Mouse (Mus musculus) midbrain, embryonic 15.5 days (tissue): Measurements from ENCODE around the gene Pitpnc1. TPM values are rescaled to one million over a fixed set of nuclear protein-coding genes. Genes with fewer than 3 reads are reported as not detected.

ENCODE experiments used
- ATAC-seq: fragments of 200-750 bp; cut with Nextera tagmentation; replicated peaks from 2 replicates; pipeline ENCODE4 v1.8.0; 2017; ENCODE audit warnings: moderate TSS enrichment
- H3K27ac ChIP-seq: fragments of 300-500 bp; sonication (generic); 2 replicates; pipeline ENCODE4 v1.5.1; 2015; ENCODE audit warnings: mild to moderate bottlenecking, inconsistent platforms
- H3K27me3 ChIP-seq: fragments of 300-500 bp; sonication (generic); replicated peaks from 2 replicates; pipeline ENCODE4 v1.6.1; 2015; ENCODE audit warnings: inconsistent platforms
- H3K36me3 ChIP-seq: fragments of 300-500 bp; sonication (generic); replicated peaks from 2 replicates; pipeline ENCODE4 v1.6.1; 2015; ENCODE audit warnings: inconsistent platforms
- H3K4me1 ChIP-seq: fragments of 300-500 bp; sonication (generic); 2 replicates; pipeline ENCODE4 v1.6.1; 2015; ENCODE audit warnings: inconsistent platforms
- H3K4me2 ChIP-seq: fragments of 300-500 bp; sonication (generic); 2 replicates; pipeline ENCODE4 v1.6.1; 2015; ENCODE audit warnings: inconsistent platforms, mild to moderate bottlenecking, moderate library complexity
- H3K4me3 ChIP-seq: fragments of 300-500 bp; sonication (generic); 2 replicates; pipeline ENCODE4 v1.5.1; 2015; ENCODE audit warnings: mild to moderate bottlenecking, inconsistent platforms
- H3K9ac ChIP-seq: fragments of 300-500 bp; sonication (generic); 2 replicates; pipeline ENCODE4 v1.6.1; 2015; ENCODE audit warnings: mild to moderate bottlenecking, inconsistent platforms
- H3K9me3 ChIP-seq: fragments of 300-500 bp; sonication (generic); 2 replicates; pipeline ENCODE4 v1.6.1; 2016; ENCODE audit warnings: inconsistent platforms
- WGBS: fragments of 180-500 bp; shearing (Covaris S2); methylation state at CpG from one replicate; pipeline ENCODE4 v1.1.7; 2015; ENCODE audit warnings: mixed read lengths; 5-methylcytosine and 5-hydroxymethylcytosine counted together
- polyA plus RNA-seq: library from polyadenylated mRNA; unstranded; fragments of >200 nt; fragmentation: Nextera tagmentation; extraction: Ambion mirVana; gene quantifications from 2 replicates; pipeline ENCODE4 v1.2.1, GENCODE M21; 2015

The Pitpnc1 gene
- polyA plus RNA-seq, 1 experiment from 2014 or later, result 43.7 TPM

DNA sequence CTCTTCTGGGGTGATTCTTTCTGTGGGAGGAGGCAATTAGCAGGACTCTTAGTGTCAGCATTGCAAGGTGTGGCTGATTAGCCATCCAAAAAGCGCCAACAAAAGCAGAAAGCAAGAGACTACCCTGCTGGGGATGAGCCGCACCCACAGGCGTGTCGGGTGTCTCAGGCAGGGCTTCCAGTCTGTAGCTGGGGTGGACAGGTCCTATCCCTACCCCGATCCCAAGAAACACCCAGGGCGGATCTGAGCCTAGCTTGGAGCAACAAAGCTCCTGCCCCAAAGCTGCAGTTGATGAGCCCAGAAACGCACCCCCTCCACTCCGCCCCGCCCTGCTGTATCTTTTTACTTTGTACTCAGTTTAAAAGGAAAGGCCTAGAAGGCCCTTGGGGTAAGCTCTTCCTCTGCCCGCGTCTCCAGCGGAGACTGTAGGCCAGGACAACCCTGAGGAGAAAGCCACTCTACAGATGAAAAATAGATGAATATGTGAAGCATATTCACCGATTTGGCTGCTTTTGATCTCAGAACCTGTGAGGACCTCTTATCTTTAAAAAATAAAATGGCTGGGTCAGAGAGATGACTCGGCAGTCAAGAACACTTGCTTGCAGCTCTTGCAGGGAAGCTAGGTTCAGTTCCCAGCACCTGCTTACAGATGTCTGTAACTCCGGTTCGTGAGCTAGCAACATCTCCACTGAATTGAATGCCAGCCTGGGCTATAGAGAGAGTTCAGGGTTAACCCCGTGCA is 21.2 kb downstream of the Pitpnc1 start:
- no peak overlapping the region for H3K4me3 ChIP-seq
- H3K4me2 ChIP-seq, result no peak overlapping the region
- no peaks in the 10 kb centered on the region for H3K27me3 ChIP-seq
- no peaks in the 10 kb centered on the region for H3K9me3 ChIP-seq
- H3K36me3 ChIP-seq, result no peaks in the 10 kb centered on the region
- no peak overlapping the region for H3K9ac ChIP-seq
- no peak overlapping the region for H3K27ac ChIP-seq
- 73% methylated on average over 17 of the region's 17 CpGs for WGBS
- no peaks in the 10 kb centered on the region for H3K4me1 ChIP-seq
- no peak for ATAC-seq

DNA sequence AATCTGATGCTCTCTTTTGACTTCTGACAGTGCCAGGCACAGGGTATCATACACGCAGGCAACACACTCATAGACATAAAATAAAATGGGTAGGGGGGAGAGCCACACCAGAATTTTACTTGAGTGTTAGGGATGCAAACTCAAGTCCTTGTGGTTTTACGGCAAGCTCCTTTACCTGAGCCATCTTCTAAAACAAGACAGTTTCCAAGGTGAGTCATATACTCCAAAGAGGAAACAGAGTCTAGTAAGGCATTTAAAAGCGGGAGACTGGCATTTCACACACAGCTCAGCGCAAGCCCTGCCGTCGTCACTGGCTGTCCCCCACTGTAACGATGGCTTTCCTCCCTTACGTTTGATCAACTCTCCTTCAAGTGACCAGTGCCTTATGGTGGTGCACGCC is 22.6 kb downstream of the Pitpnc1 start:
- Histone ChIP-seq H3K9me3 (no peaks in the 10 kb centered on the region), H3K36me3 (no peaks in the 10 kb centered on the region), H3K4me3 (no peak overlapping the region), H3K4me2 (no peak overlapping the region), H3K4me1 (no peaks in the 10 kb centered on the region), H3K9ac (no peak overlapping the region), H3K27ac (no peak overlapping the region), H3K27me3 (no peaks in the 10 kb centered on the region)
- no peak for ATAC-seq
- WGBS, result 87% methylated on average over 9 of the region's 9 CpGs

DNA sequence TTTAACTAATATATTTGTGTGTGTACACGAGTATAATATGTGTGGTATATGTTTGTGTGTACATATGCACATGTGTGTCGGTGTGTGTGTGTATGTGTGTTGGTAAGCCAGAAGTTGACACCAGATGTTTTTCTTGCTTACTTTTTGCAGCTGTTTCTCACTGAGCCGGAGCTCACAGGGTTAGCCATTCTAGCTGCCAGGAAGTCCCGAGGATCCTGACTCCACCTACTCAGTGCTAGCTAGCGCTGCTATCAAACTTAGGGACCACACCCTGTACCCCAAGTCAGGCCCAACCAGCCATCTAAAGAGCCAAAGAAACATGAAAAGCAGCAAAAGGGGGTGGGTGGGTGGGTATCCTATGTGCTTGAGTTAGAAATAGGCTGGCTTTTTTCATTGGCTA is 23.1 kb downstream of the Pitpnc1 start:
- WGBS, result 82% methylated on average over 5 of the region's 5 CpGs
- no peak overlapping the region for H3K4me3 ChIP-seq
- no peaks in the 10 kb centered on the region for H3K27me3 ChIP-seq
- ATAC-seq, result no peak
- H3K36me3 ChIP-seq, result no peaks in the 10 kb centered on the region
- no peaks in the 10 kb centered on the region for H3K4me1 ChIP-seq
- H3K4me2 ChIP-seq, result no peak overlapping the region
- no peaks in the 10 kb centered on the region for H3K9me3 ChIP-seq
- H3K9ac ChIP-seq, result no peak overlapping the region
- no peak overlapping the region for H3K27ac ChIP-seq

DNA sequence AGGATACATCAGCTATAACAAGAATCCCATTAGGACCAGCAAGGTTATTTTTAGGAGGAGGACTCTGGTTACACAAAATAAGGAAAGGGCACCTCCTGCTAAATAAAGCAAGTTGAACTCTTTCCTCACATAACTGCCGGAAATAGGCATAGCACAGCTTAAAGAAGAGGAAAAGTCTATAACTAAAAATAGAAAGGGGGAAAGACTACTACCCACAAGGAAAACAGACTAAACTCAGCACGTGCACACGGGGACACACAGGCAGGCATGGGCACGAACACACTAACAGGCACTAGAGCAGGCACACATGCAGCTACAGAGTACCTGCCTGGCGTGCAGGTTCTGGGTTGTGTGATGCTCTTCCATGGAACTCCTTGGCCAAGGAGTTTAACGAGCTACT is 23.8 kb downstream of the Pitpnc1 start:
- Histone ChIP-seq H3K4me3 (no peak overlapping the region), H3K9me3 (no peaks in the 10 kb centered on the region), H3K4me1 (no peaks in the 10 kb centered on the region), H3K27me3 (no peaks in the 10 kb centered on the region), H3K4me2 (no peak overlapping the region), H3K9ac (no peak overlapping the region), H3K27ac (no peak overlapping the region), H3K36me3 (no peaks in the 10 kb centered on the region)
- WGBS, result 86% methylated on average over 6 of the region's 6 CpGs
- no peak for ATAC-seq

DNA sequence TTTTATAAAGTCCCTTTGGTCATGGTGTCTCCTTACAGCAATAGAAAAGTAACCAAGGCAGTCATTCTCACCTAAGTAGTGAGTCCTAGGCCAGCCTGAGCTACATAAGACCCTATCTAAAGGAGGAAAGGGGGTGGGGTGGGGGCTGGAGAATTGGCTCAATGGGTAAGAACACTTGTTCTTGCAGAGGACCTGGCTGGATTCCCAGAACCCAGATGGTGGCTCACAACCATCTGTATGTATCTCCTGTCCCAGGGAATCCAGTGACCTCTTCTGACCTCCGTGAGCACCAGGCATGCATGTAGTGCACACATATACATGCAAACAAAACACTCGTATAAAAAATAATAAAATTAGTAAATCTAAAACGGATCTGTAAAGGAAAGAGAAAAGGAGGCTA is 24.8 kb downstream of the Pitpnc1 start:
- no peaks in the 10 kb centered on the region for H3K36me3 ChIP-seq
- no peak overlapping the region for H3K27ac ChIP-seq
- H3K9ac ChIP-seq, result no peak overlapping the region
- no peak overlapping the region for H3K4me3 ChIP-seq
- H3K9me3 ChIP-seq, result no peaks in the 10 kb centered on the region
- 92% methylated on average over 3 of the region's 3 CpGs for WGBS
- no peaks in the 10 kb centered on the region for H3K27me3 ChIP-seq
- ATAC-seq, result no peak
- no peak overlapping the region for H3K4me2 ChIP-seq
- H3K4me1 ChIP-seq, result no peaks in the 10 kb centered on the region

DNA sequence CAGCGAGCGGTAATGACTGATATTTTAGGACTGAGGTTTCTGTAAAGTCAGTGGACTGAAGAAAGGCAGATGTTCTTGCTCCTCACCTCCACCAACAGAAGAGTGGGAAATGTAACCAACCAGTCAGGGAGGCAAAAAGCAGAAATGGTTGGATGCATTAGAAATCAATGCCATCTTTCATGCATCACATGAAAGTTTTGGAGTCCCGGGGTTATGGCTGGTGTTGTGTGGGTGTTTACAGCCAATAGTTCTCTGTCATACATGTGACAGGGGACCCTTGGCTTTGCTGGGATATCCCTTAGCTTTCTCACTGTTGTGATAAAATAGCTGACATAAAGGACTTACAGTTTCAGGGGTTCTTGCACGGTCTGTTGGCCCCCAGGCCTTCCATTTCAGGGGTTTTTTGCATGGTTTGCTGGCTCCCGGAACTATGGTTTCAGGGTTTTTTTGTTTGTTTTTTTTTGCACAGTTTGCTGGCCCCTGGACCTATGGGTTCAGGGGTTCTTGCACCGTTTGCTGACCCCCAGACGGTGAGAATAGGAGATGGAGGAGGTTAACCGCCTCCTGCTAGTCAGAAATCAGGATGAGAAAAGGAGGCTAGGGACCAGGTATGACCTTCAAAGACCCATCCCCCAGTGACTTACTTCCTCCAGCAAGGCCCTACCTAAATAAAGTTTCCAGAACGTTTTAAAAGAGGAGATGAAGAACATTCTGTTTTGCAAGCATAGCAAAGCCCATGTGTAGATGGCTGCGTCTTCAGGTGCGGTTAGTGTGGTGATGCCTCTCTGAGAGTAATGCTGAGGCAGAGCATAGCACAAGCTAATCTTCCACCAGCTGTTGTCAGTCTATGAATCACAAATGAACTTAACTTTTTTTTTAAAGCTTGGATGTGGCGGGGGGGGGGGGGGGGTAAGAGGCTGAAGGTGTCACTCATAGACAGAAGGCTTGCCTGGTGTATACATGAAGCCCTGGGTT is 27.1 kb downstream of the Pitpnc1 start:
- Histone ChIP-seq H3K9me3 (no peaks in the 10 kb centered on the region), H3K4me2 (no peak overlapping the region), H3K27me3 (no peaks in the 10 kb centered on the region), H3K4me3 (no peak overlapping the region), H3K36me3 (no peaks in the 10 kb centered on the region), H3K27ac (no peak overlapping the region), H3K4me1 (no peaks in the 10 kb centered on the region), H3K9ac (no peak overlapping the region)
- no peak for ATAC-seq
- 85% methylated on average over 12 of the region's 12 CpGs for WGBS

DNA sequence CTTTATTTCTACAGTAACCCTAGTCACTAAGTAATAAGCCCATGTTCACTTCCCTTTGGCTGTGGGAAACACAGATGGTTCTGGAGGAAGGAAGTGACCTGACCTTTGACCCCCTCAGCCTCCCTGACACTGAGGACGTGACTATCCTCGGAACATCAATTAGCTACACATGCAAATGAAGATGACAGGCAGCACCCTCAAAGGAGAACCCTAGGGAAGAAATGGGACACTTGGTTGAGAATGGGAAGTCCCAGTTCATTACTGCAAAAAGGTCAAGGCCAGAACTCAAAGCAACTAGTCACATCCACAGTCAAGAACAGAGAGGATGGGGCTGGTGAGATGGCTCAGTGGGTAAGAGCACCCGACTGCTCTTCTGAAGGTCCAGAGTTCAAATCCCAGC is 29.4 kb downstream of the Pitpnc1 start:
- Histone ChIP-seq H3K9me3 (no peaks in the 10 kb centered on the region), H3K4me1 (no peaks in the 10 kb centered on the region), H3K36me3 (no peaks in the 10 kb centered on the region), H3K27me3 (no peaks in the 10 kb centered on the region), H3K9ac (no peak overlapping the region), H3K4me3 (no peak overlapping the region), H3K27ac (no peak overlapping the region), H3K4me2 (no peak overlapping the region)
- 59% methylated on average over 3 of the region's 3 CpGs for WGBS
- ATAC-seq, result no peak

DNA sequence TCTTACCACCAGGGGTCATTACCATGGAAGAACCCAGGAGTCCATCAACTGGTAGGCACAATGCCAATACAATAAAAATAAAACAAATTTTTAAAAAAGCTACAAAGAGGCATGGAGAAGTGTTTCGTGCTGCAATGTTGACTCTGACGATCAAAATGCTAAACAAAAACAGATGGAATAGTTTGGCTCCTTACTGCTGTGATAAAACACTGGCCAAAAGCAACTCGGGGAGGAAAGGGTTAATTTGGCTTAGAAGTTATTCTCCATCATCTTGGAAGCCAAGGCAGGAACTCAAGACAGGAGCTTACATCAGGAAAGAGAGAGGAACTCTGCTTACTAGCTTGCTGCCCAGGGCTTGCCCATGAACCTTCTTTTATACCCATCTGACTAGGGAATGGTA is 32.4 kb downstream of the Pitpnc1 start:
- ATAC-seq, result no peak
- peaks cover 3% of the 10 kb centered on the region; the same call in 1 of the 2 replicates for H3K4me1 ChIP-seq
- WGBS, result 91% methylated on average over 3 of the region's 3 CpGs
- H3K36me3 ChIP-seq, result no peaks in the 10 kb centered on the region
- H3K27me3 ChIP-seq, result no peaks in the 10 kb centered on the region
- no peak overlapping the region for H3K27ac ChIP-seq
- no peaks in the 10 kb centered on the region for H3K9me3 ChIP-seq
- H3K4me2 ChIP-seq, result no peak overlapping the region
- no peak overlapping the region for H3K9ac ChIP-seq
- no peak overlapping the region for H3K4me3 ChIP-seq

DNA sequence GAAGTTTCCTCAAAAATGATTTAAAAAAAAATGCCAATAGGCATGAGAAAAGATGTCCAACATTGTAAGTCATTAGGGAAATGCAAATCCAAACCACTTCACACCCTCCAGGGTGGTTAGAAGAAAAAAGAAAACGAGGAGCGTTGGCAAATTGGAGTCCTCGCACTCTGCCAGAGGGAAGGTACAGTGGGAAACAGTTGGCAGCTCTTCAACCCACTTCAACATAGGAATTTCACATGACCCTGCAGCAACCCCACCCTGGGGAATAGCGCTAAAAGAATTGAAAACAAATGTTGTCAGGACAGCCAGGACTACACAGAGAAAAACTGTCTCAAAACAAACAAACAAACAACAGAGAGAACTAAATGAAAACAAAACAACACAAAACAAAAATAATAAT is 32.8 kb downstream of the Pitpnc1 start:
- no peaks in the 10 kb centered on the region for H3K9me3 ChIP-seq
- no peak overlapping the region for H3K27ac ChIP-seq
- ATAC-seq, result no peak
- H3K9ac ChIP-seq, result no peak overlapping the region
- no peak overlapping the region for H3K4me3 ChIP-seq
- no peaks in the 10 kb centered on the region for H3K27me3 ChIP-seq
- WGBS, result 53% methylated on average over 4 of the region's 4 CpGs
- no peak overlapping the region for H3K4me2 ChIP-seq
- peaks cover 3% of the 10 kb centered on the region; the same call in 1 of the 2 replicates for H3K4me1 ChIP-seq
- no peaks in the 10 kb centered on the region for H3K36me3 ChIP-seq

DNA sequence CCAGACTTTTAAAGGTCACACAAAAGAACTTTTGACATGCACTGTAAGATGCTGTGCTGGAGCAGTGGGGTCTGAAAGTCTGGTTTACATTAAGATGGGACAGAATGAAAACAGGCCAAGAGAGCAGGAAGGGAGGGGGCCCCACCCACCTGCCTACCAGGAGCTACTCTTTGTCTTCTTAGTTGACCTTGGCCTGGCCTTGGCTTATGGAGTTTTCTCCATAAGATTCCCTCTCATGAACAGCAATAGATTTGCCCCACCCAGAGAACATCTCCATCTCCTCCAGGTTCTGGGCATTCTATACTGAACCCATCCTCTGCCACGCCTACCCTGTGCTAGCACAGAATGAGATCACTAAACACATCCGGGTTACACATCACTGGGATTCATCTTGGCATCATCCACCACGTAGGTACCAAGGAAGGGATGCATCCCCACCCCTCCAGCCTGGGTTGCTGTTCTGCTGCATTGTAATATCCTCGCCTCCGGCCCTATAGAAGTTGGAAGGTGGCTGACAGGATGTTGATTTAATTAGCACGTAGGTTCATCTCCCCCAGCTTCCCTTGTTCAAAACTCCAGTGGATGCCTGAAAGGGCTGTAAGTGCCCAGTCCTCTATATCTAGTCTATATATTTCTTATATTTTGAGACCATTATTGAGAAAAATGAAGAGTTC is 34.6 kb downstream of the Pitpnc1 start:
- Histone ChIP-seq H3K36me3 (no peaks in the 10 kb centered on the region), H3K27me3 (no peaks in the 10 kb centered on the region), H3K4me3 (no peak overlapping the region), H3K4me1 (peaks cover 3% of the 10 kb centered on the region; the same call in 1 of the 2 replicates), H3K9ac (no peak overlapping the region), H3K27ac (no peak overlapping the region), H3K4me2 (no peak overlapping the region), H3K9me3 (no peaks in the 10 kb centered on the region)
- no peak for ATAC-seq
- 92% methylated on average over 6 of the region's 6 CpGs for WGBS

DNA sequence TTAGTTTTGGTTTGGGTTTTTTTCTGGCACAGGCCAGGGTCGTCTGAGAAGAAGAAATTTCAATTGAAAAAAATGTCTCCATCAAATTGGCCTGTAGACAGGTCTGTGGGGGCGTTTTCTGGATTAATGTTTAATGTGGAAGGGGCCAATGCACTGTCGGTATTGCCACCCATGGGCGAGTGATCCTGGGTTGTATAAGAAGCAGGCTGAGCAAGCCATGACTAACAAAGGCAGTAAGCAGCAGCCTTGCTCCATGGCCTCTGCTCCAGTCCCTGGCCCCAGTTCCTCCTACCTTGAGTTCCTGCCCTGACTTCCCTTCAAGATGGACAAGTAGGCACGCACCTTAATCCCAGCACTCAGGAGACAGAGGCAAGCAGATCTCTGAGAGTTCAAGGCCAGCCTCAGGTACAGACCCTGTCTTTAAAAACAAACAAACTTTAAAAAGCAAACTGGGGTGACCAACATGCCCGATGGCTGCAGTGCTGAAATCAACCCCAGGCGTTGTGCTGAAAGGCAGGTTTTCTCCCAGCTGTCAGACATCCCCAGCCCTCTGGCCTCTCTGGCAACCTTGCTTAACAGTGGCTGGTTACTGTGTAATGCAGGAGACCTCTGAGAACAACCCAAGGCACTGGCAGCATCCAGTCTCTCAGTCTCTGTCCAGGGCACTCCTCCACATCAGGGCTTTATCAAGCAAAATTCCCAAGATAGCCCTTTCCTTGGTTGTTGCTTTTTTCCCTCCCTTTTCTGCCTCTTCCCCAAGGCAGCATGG is 39.1 kb downstream of the Pitpnc1 start:
- 86% methylated on average over 7 of the region's 7 CpGs for WGBS

More for the DNA sequence above, 39.1 kb downstream of the Pitpnc1 start:
- Histone ChIP-seq H3K27me3 (no peaks in the 10 kb centered on the region), H3K36me3 (no peaks in the 10 kb centered on the region), H3K4me2 (no peak overlapping the region), H3K9me3 (no peaks in the 10 kb centered on the region), H3K4me1 (peaks cover 3% of the 10 kb centered on the region; the same call in 1 of the 2 replicates), H3K4me3 (no peak overlapping the region), H3K9ac (no peak overlapping the region), H3K27ac (no peak overlapping the region)
- ATAC-seq, result no peak
